Mouse (Mus musculus) kidney, postnatal 25 days (tissue): ENCODE measurements around the gene Nphp4.
"Not testable (repeated sequence)": the region's sequence is repeated elsewhere in the genome, so short reads cannot be mapped to it uniquely, and the experiment has no call there.

Experiments
- DNase-seq, 2 experiments: peaks; one replicate each; pipeline ENCODE4 v3.0.0; 2021; ENCODE audit warnings: mixed read lengths in 2 of 2

Nphp4 gene

GRCm38 (mm10) chr4:152480426-152480825 is 3.9 kb downstream of the Nphp4 start:
- DNase-seq: no peak

DNA sequence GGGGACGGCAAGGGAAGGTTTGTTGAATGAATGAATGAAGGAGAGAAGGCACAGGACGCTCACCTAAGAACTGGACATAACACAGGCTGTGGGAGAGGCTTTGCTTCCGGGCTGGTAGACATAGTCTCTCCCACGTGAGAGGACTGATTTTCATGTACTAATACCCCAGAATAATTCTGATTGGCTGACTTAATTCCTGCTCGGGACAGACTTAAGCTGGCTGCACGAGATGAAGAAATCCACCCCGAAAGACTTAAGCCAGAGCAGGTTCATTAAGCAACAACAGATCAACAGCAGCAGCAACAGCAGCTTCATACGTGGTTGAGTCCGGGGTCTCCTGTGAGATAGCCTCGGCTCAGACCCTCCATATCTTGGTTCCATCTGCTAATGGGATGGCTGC is 11.5 kb downstream of the Nphp4 start:
- no peak for DNase-seq

DNA sequence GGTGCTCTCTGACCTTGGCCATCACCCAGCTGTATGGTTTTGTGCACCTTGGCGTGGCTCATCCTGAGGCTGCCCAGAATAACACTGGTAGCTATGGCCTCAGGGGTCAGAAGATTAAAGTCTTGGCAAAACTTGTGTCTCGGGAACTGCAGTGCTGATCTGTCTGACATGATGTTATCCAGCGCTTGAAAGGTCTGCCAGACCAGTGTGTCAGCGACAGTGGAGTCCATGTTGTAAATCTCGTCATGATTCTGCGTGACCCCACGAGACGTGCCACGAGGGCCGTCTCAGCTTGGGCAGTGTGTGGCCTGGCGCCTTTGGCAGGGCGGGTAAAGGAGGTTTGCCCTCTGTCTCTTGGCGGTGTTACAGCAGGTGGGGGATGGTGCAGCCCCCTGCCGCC is 13.8 kb downstream of the Nphp4 start:
- DNase-seq: no peak

- peak; percentile 80 to 87 for DNase-seq
Observed at GRCm38 (mm10) chr4:152491250-152491899, 14.9 kb downstream of the Nphp4 start.

DNA sequence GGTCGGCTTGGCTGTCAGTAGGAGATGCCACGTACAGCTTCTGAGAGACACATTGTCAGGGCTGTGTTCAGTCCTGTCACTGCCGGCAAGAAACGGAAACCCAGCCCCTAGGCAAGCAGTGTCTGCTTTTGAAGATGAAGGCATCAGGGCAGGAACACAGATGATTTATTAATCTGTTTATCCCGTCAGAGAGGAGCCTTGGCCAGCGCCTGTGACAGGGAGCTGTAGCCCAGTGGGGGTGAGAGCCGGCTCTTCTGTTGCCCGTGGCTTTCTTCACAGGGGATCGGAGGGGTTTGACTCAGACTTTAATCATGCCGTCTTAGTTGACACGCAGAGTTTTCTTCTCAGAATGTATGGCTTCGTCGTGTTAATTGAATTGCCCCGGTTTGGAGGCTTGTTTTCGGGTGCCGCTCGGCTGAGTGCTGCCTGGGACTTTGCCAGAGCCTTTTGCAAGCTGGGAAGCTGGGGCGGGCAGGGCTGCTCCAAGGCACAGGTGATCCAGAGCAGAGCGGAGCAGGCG is 17.9 kb downstream of the Nphp4 start:
- DNase-seq: peak in 1 of 2 experiments; percentile 9

- no peak for DNase-seq
Observed at GRCm38 (mm10) chr4:152512221-152512925, 35.9 kb downstream of the Nphp4 start.

GRCm38 (mm10) chr4:152514884-152515283 is 38.4 kb downstream of the Nphp4 start:
- no peak for DNase-seq

DNA sequence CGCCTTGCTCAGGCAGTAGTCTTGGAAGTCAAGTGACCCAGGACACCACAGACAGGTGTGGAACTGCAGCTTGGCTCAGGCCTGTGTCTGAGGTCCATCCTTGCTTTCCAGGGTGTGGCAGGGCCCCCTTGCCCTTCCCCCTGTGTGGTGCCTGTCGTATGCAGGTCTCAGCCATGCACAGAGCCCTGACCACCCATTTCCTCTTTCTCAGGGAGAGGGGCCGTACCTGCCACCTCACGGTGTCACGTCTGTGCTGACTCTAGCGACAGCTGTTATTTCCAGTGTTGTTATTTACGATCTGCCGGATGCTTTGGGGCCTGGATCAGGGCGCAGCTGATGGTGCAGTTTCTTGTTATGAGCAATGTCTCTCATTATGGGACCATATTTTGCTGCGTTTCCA is 42.6 kb downstream of the Nphp4 start:
- DNase-seq: no peak

DNA sequence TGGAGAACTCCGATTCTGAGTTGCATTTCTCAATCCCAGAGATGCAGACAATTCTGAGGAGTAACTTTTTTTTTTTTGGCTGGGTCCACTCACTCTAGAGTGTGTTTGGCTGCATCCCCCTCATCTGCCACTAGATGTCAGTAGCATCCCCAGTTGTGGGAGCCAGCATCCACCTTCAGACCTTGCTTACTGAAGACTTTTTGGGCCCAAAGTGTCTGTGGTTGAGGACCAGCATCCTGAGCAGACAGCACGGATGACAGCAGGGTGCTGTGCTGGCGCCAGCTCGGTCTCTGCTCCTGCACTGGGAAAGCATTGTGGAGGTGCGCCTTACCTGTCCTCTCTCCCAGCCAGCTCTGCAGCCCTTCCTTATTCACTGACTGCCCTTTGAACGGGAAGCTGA is 43.6 kb downstream of the Nphp4 start:
- peak; percentile 58 to 73 for DNase-seq

DNA sequence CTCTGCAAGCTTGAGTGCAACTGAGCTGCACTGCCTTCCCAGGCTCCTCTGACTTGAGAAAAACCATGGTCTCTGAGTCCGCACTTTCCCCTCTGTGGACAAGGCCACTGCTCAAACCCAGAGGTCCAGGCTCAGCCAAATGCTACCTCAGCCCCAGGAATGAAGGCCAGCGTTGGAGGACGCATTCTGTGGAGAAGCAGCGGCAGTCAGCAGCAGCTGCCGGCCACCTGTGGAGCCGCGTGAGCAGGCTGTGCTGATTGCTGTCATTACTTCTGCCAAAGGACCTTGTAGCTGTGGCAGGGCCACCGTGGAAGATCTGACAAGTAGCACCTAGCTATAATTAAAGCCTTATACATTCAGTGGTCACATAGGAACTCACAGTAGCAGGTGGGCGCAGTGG is 56.4 kb downstream of the Nphp4 start:
- no peak for DNase-seq

GRCm38 (mm10) chr4:152539756-152540155 is 63.2 kb downstream of the Nphp4 start:
- DNase-seq: no peak

DNA sequence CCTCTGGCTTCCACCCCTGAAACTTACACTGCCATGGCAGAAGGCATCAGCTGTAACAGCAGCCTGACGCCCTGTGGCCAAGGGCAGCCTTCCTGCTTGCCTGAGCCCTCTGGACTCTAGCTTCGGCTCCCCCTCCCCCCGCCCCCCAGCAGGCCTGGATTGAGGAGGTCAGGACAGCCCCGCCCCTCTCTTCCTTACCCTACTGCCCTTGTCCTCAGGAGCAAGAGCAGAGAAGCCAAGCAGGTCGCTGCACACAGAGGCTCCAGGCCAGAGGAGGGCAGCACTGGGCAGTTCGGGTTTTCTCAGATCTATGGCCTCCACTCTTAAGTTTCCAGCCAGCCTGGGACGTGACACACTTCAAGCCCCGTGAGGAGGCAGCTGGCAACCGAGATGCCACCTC is 64.7 kb downstream of the Nphp4 start:
- DNase-seq: peak; percentile 72 to 88

- DNase-seq: no peak
Observed at GRCm38 (mm10) chr4:152542447-152542846, 65.9 kb downstream of the Nphp4 start.

DNA sequence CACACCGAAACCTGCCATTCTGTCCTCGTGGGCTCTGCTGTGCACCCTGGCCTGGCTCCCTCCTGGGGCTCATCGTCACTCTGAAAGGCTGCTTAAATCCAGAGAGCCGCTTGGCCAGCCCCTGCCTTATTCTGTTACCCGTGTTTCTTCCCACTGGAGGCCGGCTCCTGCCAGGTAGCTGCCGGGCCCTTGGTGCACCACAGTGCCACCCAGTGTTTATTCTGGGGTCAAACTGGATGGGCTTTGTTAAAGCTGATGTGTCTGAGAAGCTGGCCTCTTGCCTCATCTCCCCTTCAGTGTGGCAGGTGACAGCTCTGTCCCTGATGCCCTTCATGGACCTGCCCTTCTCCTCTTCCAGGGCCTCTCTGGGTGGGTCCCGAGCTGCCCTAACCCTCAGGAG is 70.0 kb downstream of the Nphp4 start:
- peak in 1 of 2 experiments; percentile 30 for DNase-seq

DNA sequence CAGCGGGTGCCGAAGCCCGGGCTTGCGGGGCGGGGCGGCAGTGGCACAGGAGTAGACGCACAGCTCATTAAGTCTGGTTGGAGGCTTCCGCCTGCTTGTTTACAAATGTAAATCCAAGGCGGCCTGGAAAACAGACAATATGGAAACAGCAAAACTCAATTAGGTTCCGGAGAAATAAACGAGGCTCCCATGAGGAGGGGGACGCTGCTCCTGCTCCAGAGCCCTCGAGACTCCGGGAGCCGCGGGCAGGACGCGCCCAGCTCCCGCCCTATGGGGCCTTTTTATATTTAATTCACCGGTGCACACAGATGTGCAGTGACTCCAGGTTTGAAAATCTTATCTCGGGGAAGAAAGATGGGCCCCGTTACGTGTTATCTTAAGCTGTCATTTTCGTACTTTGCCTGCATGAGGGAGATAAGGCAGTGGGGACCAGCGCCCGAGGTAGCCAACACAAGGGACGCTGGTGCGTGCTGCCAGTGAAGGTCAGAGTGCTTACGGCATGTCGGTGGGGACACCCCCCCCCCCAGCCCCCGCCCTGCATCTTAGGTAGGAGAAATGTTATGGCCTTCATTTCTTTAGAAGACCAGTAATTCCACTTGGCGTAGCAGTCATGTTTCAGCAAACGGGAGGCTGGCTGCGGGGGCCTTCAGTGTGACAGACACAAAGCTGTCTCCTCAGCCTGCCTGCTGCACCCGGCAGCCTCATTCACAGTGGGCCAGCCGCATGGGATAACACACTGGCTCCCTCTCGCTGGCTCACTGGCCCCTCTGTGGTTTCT is 71.6 kb downstream of the Nphp4 start:
- DNase-seq: no peak

- DNase-seq: no peak
Observed at GRCm38 (mm10) chr4:152549507-152550202, 73.1 kb downstream of the Nphp4 start.

DNA sequence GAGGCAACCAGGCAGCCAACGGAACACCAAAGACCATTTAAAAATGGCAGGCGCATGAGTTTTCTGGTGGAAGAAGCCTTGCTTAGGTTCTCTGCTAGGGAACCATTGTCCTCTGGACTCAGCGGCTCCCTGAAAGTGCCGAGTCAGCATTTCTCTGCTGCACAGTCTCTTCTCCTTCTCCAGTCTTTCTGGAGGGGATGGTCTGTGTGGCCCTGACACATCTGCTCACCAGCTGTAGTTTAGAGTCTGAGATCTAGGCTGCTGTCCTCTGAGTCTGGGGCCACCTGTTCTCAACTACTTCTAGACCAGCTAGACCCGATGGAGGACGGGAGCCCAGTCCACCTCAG is 73.7 kb downstream of the Nphp4 start:
- DNase-seq: no peak

DNA sequence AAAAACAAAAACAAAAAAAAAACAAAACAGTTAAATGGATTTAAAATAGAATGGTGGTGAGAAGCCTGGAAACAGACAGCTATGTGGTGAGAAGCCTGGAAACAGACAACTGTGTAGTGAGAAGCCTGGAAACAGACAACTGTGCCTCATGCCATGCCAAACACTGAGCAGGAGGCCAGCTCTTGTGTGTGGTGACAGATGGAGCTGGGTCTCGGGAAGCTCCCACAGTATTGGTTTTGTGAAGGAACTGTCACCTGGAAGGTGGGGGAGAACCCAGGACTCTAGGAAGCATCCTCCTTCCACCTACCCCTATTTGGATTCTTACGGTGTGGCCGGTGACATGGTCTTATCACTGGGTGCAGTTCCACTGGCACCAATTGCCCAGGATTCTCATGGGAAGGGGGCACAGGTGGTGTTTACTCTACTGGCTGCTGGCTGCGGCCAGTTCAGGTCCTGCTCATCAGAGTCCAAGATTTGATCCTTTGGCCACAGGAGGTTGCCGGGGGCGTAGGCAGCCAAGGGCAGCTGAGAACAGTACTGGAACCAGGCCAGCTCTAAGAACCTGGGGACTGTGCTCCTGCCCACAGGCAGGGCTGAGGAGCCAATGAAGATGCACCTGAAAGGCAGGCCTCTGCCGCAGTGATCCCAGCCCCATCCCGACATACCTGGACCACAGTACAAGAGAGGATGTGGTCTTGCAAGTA is 77.2 kb downstream of the Nphp4 start:
- no peak for DNase-seq

- no peak for DNase-seq
Observed at GRCm38 (mm10) chr4:152554421-152554820, 77.9 kb downstream of the Nphp4 start.

- DNase-seq: not testable (repeated sequence)
Observed at GRCm38 (mm10) chr4:152555806-152556205, 79.3 kb downstream of the Nphp4 start.

DNA sequence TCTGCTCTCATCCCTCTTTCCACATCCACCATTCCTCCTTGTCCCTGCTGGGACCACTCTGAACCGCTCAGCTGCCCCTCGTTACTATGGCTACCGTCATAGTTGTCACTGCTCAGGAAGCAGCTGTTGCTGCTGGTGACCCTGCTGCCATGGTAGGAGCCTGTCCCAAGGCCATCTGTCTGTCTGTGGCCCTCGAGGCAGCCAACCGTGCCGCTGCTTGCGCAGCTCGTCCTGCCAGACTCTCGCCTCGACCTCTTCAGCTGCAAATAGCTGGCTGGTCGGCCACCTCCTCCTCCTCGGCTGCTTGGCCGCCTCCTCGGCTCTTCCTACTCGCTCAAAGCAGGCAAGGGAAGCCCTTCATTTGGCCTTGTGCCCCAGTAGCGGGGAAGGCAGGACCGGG is 81.7 kb downstream of the Nphp4 start:
- DNase-seq: no peak

GRCm38 (mm10) chr4:152568006-152568405 is 91.5 kb downstream of the Nphp4 start:
- DNase-seq: no peak
